Mouse (Mus musculus) liver, adult 2 months (tissue): ENCODE results near the gene Nkain2.

ENCODE experiments used
- CTCF ChIP-seq: fragments of 200-500 bp; IDR thresholded peaks from 2 replicates; pipeline ENCODE4 v1.5.1; 2011; ENCODE audit warnings: low read depth, low read length, control low read depth
- POLR2A ChIP-seq: fragments of 200-500 bp; IDR thresholded peaks from 2 replicates; pipeline ENCODE4 v1.6.1; 2011; ENCODE audit warnings: low read length, control low read depth; ENCODE audit not compliant: insufficient read depth; ENCODE audit errors: extremely low read depth

- TF ChIP-seq POLR2A: no peak
- TF ChIP-seq CTCF: no peak
These were observed 205.7 kb downstream of the Nkain2 start for GRCm38 (mm10) chr10:32684548-32684947.
